Mouse (Mus musculus) E14TG2a.4 (cell line): Measurements from ENCODE around the gene Zbtb11.
"Not testable (repeated sequence)": the region's sequence is repeated elsewhere in the genome, so short reads cannot be mapped to it uniquely, and the experiment has no call there.

Source experiments
- CTCF ChIP-seq: conservative IDR thresholded peaks from 2 replicates; pipeline ENCODE4 v1.5.1; 2014; ENCODE audit warnings: low read length
- POU5F1 ChIP-seq: IDR thresholded peaks from 2 replicates; pipeline ENCODE4 v1.6.1; 2014; ENCODE audit warnings: low read length, borderline replicate concordance

GRCm38 (mm10) chr16:55963068-55963467, 10.6 kb upstream of the Zbtb11 start:
- not testable (repeated sequence) for TF ChIP-seq CTCF, POU5F1
